Comparison of ENCODE assay signal across 11 mouse cellular contexts in genomic region chr5:29893829-29894228, GRCm38 (mm10).
DNase-seq lines count a peak whose midpoint lies in the region; ATAC-seq and TF ChIP-seq lines count a peak whose summit lies in the region.
"Had no signal": no experiment of that assay in that cellular context is flagged by ENCODE, and none has a peak within 500 bp of the region (broad histone marks: within the 10 kb centered on the region; RNA-seq: fewer than 3 reads in every experiment).

No protein-coding gene starts in this region.

- peaks cover 22 to 74% of the 10 kb centered on the region in 2 experiments for H3K4me1 ChIP-seq in CH12.LX (ENCODE audit: control insufficient read depth in 1 of 2, insufficient read depth in 2 of 2)
- H3K4me1 ChIP-seq in heart, embryonic 13.5 days, result peaks cover 34% of the 10 kb centered on the region
- peaks cover 17% of the 10 kb centered on the region for H3K4me1 ChIP-seq in liver, embryonic 11.5 days (replicated peaks; ENCODE audit: control insufficient read depth, insufficient read depth, low read length)

- TF ChIP-seq EP300 in CH12.LX (IDR thresholded peaks at IDR 0.05; ENCODE audit: low read length), result no peak

- TF ChIP-seq CTCF in CH12.LX (conservative IDR thresholded peaks at IDR 0.05 in 1 of 2, IDR thresholded peaks at IDR 0.05 in 1 of 2; ENCODE audit: low read depth in 2 of 2, low read length in 2 of 2), result no peak

- WGBS in heart, embryonic 13.5 days, result 9% methylated on average over 5 of the region's 5 CpGs
- 7% methylated on average over 5 of the region's 5 CpGs for WGBS in liver, embryonic 11.5 days

- no peaks in the 10 kb centered on the region for H3K79me2 ChIP-seq in CH12.LX (replicated peaks; ENCODE audit: control insufficient read depth, extremely low read depth, insufficient read depth, poor library complexity, severe bottlenecking)

- H3K4me2 ChIP-seq in CH12.LX (ENCODE audit: insufficient read depth, low read depth, poor library complexity, severe bottlenecking), result no peak overlapping the region
- 0 out of 2 replicates have a peak overlapping the region, but pooled peaks have one; percentile 2 for H3K4me2 ChIP-seq in heart, embryonic 13.5 days
- H3K4me2 ChIP-seq in liver, embryonic 11.5 days, result peak overlapping the region; percentile 33

- in situ Hi-C loops in CH12.LX (cut with MboI; ENCODE audit: low pct_ligation_motif_present, low pct_unique_long_range_greater_than_20kb, low sequenced_read_pairs), result no loop called here

- no peak overlapping the region for H3K9ac ChIP-seq in CH12.LX (ENCODE audit: insufficient read depth, low read depth)
- H3K9ac ChIP-seq in heart, embryonic 13.5 days, result no peak overlapping the region
- no peak overlapping the region for H3K9ac ChIP-seq in liver, embryonic 11.5 days (ENCODE audit: low read depth, low read length)

- TF ChIP-seq POLR2A in CH12.LX (IDR thresholded peaks at IDR 0.05; ENCODE audit: low read depth, low read length), result no peak

- no peaks in the 10 kb centered on the region for H3K36me3 ChIP-seq in CH12.LX (replicated peaks in 1 of 2; ENCODE audit: control insufficient read depth in 1 of 2, insufficient read depth in 1 of 2, low read length in 1 of 2)
- H3K36me3 ChIP-seq in heart, embryonic 13.5 days, result no peaks in the 10 kb centered on the region
- no peaks in the 10 kb centered on the region for H3K36me3 ChIP-seq in liver, embryonic 11.5 days (ENCODE audit: control insufficient read depth, insufficient read depth, low read length)

- no peak for TF ChIP-seq RAD21 in CH12.LX (IDR thresholded peaks at IDR 0.05; ENCODE audit: low read depth, low read length)

- peak overlapping the region; percentile 62; the same call in 1 of the 2 replicates for H3K27ac ChIP-seq in CH12.LX (ENCODE audit: insufficient read depth, low read depth)
- H3K27ac ChIP-seq in heart, embryonic 13.5 days (replicated peaks), result no peak overlapping the region
- H3K27ac ChIP-seq in liver, embryonic 11.5 days (ENCODE audit: low read depth, low read length), result no peak overlapping the region

- no peak overlapping the region for H3K4me3 ChIP-seq in CH12.LX (replicated peaks in 1 of 3; ENCODE audit: low read depth in 2 of 3, low read length in 2 of 3, poor library complexity in 1 of 3)
- no peak overlapping the region for H3K4me3 ChIP-seq in heart, embryonic 13.5 days
- no peak overlapping the region for H3K4me3 ChIP-seq in liver, embryonic 11.5 days (ENCODE audit: low read depth, low read length)

- dilution Hi-C loops in CH12.LX (cut with MboI; ENCODE audit: extremely low pct_ligation_motif_present, extremely low pct_unique_long_range_greater_than_20kb, low sequenced_read_pairs), result no loop called here

- no peak for ATAC-seq in heart, embryonic 13.5 days (ENCODE audit: extremely low read depth, insufficient number of reproducible peaks, low FRiP score, low TSS enrichment)
- peak; percentile 85 for ATAC-seq in liver, embryonic 11.5 days (replicated peaks; ENCODE audit: low FRiP score)
- ATAC-seq in erythroblast, adult 5-6 weeks (replicated peaks; ENCODE audit: low FRiP score, poor library complexity, severe bottlenecking), result no peak
- ATAC-seq: midbrain, embryonic 16.5 days had no signal

- intact Hi-C loops in left cerebral cortex, postnatal 4 days (cut with DNase I), result no loop called here

- H3K27me3 ChIP-seq in CH12.LX (replicated peaks), result no peaks in the 10 kb centered on the region
- H3K27me3 ChIP-seq in heart, embryonic 13.5 days (replicated peaks), result no peaks in the 10 kb centered on the region
- no peaks in the 10 kb centered on the region for H3K27me3 ChIP-seq in liver, embryonic 11.5 days (replicated peaks; ENCODE audit: control insufficient read depth, insufficient read depth, low read length)

- peak; percentile 8 for DNase-seq in gastrocnemius, postnatal 10 days
- no peak for DNase-seq in gastrocnemius, adult 8-10 months (ENCODE audit: low spot score in 2 of 2)
- peak; percentile 27 for DNase-seq in CH12.LX (ENCODE audit: extremely low read depth)
- DNase-seq in liver, embryonic 11.5 days (ENCODE audit: low spot score), result peak; percentile 41
- DNase-seq in left cerebral cortex, postnatal 4 days, result no peak
- no peak for DNase-seq in spleen, postnatal 36 days (ENCODE audit: low spot score in 2 of 2)
- DNase-seq: lung, adult 2 months; retina, postnatal 1 day had no signal

- no peaks in the 10 kb centered on the region for H3K9me3 ChIP-seq in CH12.LX (replicated peaks; ENCODE audit: low read length)
- H3K9me3 ChIP-seq in heart, embryonic 13.5 days, result no peaks in the 10 kb centered on the region
- H3K9me3 ChIP-seq in liver, embryonic 11.5 days (ENCODE audit: control insufficient read depth, low read length), result no peaks in the 10 kb centered on the region

TF ChIP-seq in CH12.LX, 34 proteins besides CTCF, POLR2A, EP300 and RAD21:
- TF ChIP-seq ZMIZ1 (IDR thresholded peaks at IDR 0.05; ENCODE audit: low read depth, low read length) (no peak), PAX5 (IDR thresholded peaks at IDR 0.05; ENCODE audit: low read length) (no peak), ZKSCAN1 (IDR thresholded peaks at IDR 0.05; ENCODE audit: borderline replicate concordance, low read depth, low read length) (no peak), CHD2 (IDR thresholded peaks at IDR 0.05; ENCODE audit: low read length) (no peak), BHLHE40 (IDR thresholded peaks at IDR 0.05; ENCODE audit: low read depth, low read length) (no peak), UBTF (IDR thresholded peaks at IDR 0.05; ENCODE audit: low read depth, low read length) (no peak), TBP (conservative IDR thresholded peaks at IDR 0.05; ENCODE audit: low read depth, low read length) (no peak), SMC3 (IDR thresholded peaks at IDR 0.05; ENCODE audit: low read depth, low read length) (no peak), CHD1 (IDR thresholded peaks at IDR 0.05; ENCODE audit: low read depth, low read length) (no peak), NRF1 (IDR thresholded peaks at IDR 0.05; ENCODE audit: low read depth, low read length) (no peak), IRF4 (IDR thresholded peaks at IDR 0.05; ENCODE audit: low read depth, low read length) (no peak), MEF2A (IDR thresholded peaks at IDR 0.05; ENCODE audit: borderline replicate concordance, low read depth, low read length) (no peak), MAZ (IDR thresholded peaks at IDR 0.05; ENCODE audit: low read depth, low read length) (no peak)

Comparison
In these comparisons a context has a peak if more than half of its experiments do, and no peak if none do; other contexts are left out.
1. DNase-seq: peak in gastrocnemius, postnatal 10 days (single experiment), CH12.LX (single experiment) and liver, embryonic 11.5 days (single experiment); none in gastrocnemius, adult 8-10 months (0 of 2), left cerebral cortex, postnatal 4 days (single experiment) and spleen, postnatal 36 days (0 of 2).